Mouse (Mus musculus) yolk sac, embryonic 10.5 days (tissue): ENCODE results near the gene Krt33a.

Experiments
- DNase-seq: peaks from one replicate; pipeline ENCODE4 v3.0.0-alpha.2; 2017; ENCODE audit warnings: low spot score

Krt33a gene

DNA sequence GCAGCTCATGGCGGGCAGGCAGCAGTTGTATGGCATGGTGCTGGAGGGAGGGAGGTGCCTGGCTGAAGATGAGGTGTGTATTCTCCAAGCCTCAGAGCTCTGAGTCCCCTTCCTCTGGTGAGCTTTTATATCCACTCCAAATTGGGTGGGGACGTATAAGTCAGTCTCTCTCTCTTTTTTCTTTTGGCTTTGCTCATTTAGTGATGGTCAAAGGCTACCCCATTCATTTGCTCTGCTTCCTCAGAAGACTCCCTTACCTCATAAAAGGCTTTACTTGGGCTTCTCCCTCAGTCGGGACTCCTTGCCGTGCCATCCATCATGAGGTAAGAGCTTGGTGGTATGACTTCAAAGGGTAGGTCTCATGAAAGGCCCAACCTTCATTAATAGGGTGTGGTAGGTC lies at the start of gene Krt33a:
Gene Krt33a (minus strand): TSS at position 101 of the 400 bp plus-strand sequence.
- DNase-seq = no peak

GRCm38 (mm10) chr11:100058875-100059274 lies 42.9 kb upstream of the Krt33a start:
- no peak for DNase-seq

- DNase-seq = no peak
These were observed 40.0 kb upstream of the Krt33a start for GRCm38 (mm10) chr11:100055686-100056655.

- no peak for DNase-seq
These were observed 34.4 kb upstream of the Krt33a start, which contains the start of gene Krt31 for GRCm38 (mm10) chr11:100050451-100050850. Krt31 (minus strand) TSS chr11:100050551.

DNA sequence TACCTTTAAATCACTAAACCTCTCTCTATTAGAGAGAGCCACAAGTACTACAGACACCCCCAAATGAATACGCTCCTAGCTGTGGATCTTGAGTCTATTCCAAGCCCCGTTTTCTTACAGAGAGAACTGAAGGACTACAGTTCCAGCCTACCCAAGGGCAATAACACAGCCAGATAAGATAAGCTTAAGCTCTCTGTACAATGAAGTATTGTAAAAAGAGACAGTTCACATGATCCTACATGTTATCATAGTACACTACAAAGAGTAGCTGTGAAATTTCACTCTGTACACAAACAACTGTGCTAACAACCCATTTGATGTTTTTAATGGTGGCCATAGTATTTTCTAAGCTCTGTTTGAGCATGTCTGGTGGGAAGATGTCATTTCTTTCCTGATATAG lies 31.2 kb upstream of the Krt33a start:
- no peak for DNase-seq

DNA sequence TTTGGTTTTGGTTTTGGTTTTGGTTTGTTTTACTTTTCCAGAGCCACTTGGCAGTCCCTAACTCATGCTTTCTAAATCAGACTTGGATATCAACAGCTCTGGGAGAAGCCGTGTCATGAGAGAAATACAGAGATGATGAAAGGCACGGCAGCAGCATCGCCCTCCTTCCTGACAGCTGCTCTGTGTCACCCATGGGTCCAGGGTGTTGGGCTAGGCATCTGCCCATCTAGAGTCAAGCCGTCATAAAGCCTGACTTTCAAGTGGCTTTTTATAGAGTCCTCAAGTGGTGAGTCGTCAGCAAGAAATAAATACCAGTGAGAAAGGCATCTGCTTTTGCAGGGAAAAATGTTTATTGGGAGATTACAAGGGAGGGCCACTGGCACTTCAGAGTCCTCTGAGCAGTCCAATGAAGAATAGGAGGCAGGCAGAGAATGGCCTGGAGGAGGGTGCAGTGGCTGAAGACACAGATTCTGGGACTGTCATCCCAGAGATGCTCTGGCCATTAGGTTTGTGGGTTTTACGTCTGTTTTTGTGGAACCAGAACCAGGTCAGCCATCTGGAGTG lies 30.4 kb upstream of the Krt33a start:
- DNase-seq = no peak

DNA sequence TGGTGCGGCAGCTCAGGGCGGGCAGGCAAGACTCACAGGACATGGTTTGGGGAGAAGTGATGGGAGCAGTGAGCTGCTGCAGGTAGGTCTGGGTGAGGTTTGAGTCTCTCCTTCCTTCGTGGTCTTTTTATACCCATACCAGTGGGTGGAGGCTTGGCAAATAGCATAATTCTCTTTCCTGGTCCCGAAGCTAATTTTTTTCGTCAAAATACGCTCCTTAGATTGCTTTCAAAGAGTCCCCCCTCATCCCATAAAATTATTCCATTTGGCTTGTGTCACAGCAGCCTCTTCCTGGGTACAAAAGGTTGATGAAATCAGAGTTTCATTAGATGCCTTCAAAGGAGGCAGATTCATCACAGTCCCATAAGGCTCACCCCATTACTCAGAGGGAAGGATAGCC lies 25.4 kb upstream of the Krt33a start, which contains the start of gene Krt34:
Gene Krt34 (minus strand): TSS at position 101 of the 400 bp plus-strand sequence.
- DNase-seq = no peak

DNA sequence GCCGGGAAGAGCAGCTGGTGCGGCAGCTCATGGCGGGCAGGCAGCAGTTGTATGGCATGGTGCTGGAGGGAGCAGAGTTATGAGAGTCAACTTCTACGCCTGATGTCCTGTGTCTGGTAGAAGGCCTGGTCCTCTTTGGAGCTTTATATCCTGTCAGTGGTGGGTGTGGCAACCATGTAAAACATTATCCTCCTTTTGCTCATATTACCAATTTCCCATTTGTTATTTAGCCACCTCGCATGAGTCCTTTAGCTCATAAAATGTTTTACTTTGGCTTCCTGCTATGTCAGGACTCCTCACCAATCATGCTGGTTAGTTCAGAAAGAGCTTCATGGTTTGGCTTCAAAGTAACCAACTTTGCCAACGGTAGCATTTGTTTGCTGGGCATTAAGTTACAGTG lies 13.8 kb upstream of the Krt33a start, which contains the start of gene Krt33b:
Gene Krt33b (minus strand): TSS at position 101 of the 400 bp plus-strand sequence.
- no peak for DNase-seq

- no peak for DNase-seq
These were observed 5.4 kb upstream of the Krt33a start for GRCm38 (mm10) chr11:100021438-100021837.

GRCm38 (mm10) chr11:100019466-100019865 lies 3.5 kb upstream of the Krt33a start:
- DNase-seq = no peak

GRCm38 (mm10) chr11:100013691-100014171 lies 2.3 kb downstream of the Krt33a start:
- no peak for DNase-seq

DNA sequence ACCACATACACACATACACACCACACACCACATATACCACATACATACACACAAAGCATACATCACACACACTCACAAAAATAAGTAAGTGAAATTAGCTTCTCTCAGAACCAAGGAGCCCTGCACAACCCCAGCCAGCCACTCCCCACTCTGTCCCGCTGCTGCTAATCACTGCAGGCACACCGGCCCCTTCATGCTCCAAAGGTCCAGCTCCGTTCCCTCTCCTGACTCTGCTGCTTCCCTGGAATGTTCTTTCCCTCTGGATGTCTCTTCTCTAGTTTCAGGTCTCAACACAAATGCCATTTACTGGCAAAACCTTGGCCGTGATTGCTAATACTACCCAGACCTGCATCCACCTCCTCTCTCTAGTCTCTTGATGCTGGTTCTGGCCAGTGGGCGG lies 5.3 kb downstream of the Krt33a start:
- no peak for DNase-seq

- no peak for DNase-seq
These were observed 7.7 kb downstream of the Krt33a start for GRCm38 (mm10) chr11:100008336-100008735.

- DNase-seq = no peak
These were observed 9.4 kb downstream of the Krt33a start for GRCm38 (mm10) chr11:100006624-100007023.

DNA sequence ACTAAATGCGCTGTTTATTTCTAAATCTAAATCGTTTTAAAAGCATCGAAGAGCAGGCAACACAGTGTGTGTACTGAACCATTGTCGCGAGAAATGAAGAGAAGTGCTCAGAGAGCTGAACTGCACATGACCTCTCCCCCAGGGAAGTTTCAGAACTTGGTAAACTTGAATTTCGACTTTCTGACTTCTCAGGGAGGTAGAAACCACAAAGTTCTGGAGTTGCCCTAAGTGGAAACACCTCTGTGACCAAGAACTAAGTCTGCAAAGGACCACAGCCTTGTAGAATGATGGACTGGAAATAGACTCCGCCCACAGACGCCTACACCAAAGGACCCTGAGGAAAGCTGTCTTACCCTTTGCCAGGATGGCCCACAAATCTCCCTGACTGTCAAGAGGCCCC lies 10.1 kb downstream of the Krt33a start:
- DNase-seq = no peak

DNA sequence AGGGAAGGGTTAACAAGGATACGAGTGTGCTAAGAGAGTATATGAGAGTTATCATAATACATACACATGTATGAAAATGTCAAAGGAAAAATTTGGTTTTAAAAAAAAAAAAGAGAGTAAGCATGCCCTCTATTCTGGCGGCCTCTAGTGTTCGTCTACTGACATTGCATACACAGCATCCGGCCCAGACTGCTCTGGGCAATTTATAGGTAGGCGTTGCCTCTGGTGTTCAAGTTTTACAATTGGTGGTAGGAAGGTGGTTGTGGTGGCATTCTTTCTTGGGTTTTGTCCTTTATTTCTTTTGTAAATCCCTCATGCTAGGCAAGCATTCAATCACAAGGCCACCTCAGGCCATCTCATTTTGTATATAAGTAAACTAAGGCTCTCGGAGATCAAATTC lies 11.2 kb downstream of the Krt33a start:
- peak; percentile 12 for DNase-seq

DNA sequence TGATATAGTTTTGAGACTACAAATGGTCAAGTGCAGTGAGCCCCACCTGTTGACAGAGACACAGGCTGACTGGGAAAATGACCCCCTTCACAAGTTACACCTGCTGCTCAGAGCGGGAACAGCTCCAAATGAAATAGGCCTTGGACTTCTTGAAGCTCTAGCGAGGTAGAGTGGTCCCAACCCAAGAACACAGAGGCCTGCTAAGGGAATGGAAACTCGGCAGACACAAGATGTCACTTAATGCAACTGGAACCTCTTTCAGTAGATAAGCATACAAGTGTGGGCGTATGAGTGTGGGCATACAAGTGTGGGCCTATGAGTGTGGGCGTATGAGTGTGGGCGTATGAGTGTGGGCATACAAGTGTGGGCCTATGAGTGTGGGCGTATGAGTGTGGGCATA lies 16.9 kb downstream of the Krt33a start:
- DNase-seq = no peak

DNA sequence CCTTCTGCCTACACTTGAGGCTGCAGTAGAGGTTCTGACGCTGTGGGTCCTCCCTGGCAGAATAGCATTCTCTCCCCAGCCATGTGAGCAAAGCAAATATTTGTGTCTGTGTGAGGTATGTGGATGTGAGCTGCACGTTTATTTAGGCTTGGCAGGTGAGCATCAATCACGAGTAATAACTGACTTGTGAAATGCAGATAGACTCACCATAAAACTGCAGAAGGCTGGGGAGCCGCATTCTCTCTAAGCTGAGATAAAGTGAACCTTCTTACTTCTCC lies 21.7 kb downstream of the Krt33a start:
- DNase-seq = no peak

DNA sequence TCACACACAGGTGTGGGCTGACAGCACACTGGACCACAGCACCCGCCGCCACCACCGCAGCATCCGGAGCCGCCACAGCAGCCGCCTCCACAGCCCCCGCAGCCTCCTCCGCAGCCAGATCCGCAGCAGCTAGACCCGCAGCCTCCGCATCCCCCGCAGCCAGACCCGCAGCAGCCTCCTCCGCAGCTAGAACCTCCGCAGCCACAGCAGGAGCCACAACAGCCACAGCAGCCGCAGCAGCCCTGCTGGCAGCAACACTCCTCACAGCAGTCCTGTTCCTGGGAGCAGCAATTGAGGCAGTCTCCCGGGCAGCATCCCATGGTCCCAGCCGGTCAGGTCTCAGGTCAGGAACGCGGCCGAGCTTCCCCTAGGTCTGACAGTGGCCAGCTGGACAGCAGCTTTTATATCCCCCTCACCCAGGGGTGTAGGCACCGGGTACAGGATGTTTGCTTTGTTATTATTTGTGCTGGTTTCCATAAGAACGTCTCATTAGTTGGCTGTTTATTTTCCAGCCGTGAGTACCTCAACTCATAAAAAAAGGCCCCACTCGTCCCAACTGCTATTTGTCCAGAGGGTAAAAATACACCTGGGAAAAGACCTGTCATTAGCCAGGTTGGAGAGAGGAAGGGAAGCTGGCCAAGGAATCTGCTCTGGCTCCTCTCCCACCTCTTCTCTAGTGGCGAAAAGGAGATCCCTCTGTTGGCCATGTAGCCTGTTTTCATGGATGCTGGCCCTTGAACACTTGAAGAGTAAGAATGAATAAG lies 22.2 kb downstream of the Krt33a start, which contains the start of gene Krtap17-1:
Gene Krtap17-1 (minus strand): TSS at position 375 of the 764 bp plus-strand sequence.
- no peak for DNase-seq

GRCm38 (mm10) chr11:99990571-99990970 lies 25.4 kb downstream of the Krt33a start:
- DNase-seq = no peak

DNA sequence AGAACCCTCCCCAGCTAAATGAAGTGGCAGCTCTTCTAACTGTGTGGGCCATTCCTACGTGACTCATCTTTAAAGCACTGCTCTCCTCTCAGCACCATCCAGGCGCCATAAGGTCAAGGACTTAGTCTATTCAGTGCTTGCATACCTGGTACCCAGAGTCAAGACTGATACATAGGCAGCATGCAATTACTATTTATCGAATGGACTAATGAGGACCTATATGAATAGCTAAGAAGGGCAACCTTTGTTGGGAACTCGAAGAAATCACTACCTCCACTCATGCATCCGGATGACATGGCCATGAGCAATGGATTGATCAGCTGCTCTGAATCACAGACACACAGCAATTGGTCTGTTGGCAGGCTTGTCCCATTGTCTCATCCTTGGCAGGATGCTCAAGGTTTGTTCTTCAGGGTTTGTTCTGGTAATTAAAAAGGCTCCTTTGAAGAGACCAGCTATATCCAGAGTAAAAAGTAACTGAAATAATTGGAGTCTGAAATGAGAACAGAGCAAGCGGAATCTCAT lies 26.1 kb downstream of the Krt33a start:
- DNase-seq = no peak

DNA sequence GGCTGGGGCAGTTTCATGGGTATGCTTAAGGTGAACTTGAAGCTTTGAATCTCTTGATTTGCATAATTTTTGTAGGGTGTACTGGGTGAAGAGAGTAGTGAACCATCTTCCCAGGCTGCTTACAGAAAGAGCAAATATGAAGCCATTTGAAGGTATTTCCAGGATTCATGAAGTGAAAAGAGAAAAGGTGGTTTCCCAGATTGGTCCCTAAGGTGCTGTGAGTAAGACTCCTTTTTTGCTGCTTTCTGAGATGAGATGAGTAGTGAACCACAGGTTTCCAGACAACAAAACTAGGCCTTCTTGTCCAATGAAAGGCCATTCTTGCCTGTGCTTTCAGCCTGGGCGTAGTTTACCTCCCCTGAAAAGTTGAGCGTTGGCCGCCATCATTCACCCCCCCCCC lies 27.5 kb downstream of the Krt33a start:
- DNase-seq = no peak
